7 mouse cellular contexts compared by ENCODE assay signal in the genomic region with DNA sequence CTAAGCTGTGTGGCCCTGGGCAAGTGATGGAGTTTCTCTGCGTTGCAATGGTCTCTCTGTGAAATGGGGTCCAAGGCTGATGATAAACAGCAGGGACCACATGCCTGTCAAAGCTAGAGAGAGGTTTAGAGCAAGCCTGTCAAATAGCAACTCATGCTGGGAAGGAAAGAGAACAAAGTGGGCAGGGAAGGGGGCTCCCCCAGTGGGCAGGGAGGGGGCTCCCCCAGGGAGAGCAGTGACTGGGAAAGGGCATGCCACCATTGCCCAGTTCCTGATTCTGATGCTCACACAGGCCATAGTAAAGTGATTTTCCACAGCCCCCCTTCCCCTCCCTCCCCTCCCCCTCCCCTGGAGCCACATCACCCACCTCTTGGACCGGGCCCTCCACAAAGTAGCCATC.
"Had no signal": no experiment of that assay in that cellular context is flagged by ENCODE, and none has a peak within 500 bp of the region (broad histone marks: within the 10 kb centered on the region; RNA-seq: fewer than 3 reads in every experiment).

No protein-coding gene starts in this region.

- H3K4me3 ChIP-seq: limb, embryonic 12.5 days; midbrain, embryonic 12.5 days had no signal

- H3K27me3 ChIP-seq: limb, embryonic 12.5 days; megakaryocyte, embryonic 14.5 days; midbrain, embryonic 12.5 days had no signal

- H3K4me2 ChIP-seq: limb, embryonic 12.5 days; liver, embryonic 11.5 days; midbrain, embryonic 12.5 days had no signal

- H3K4me1 ChIP-seq: midbrain, embryonic 12.5 days had no signal

- H3K9ac ChIP-seq: limb, embryonic 12.5 days; midbrain, embryonic 12.5 days had no signal

- H3K36me3 ChIP-seq: limb, embryonic 12.5 days; midbrain, embryonic 12.5 days had no signal

- H3K27ac ChIP-seq: midbrain, embryonic 12.5 days had no signal

- DNase-seq: layer of hippocampus, adult 9-11 months; layer of hippocampus, postnatal 36 days; thymus, postnatal 36 days had no signal
